Mouse (Mus musculus): ENCODE results near the gene Rtn1. TPM values are rescaled to one million over a fixed set of nuclear protein-coding genes. Genes with fewer than 3 reads are reported as not detected.

Rtn1 gene
- polyA plus RNA-seq, 1 experiment, result 1,289 TPM

GRCm38 (mm10) chr12:72229451-72230196 is 179.2 kb downstream of the Rtn1 start:
- Histone ChIP-seq H3K4me1 (ENCODE audit: control insufficient read depth, insufficient read depth, low read length) (peaks cover 20% of the 10 kb centered on the region), H3K27ac (ENCODE audit: insufficient read depth, low read length) (0 out of 2 replicates have a peak overlapping the region, but pooled peaks have one; percentile 23), H3K4me3 (ENCODE audit: insufficient read depth, low read length) (no peak overlapping the region)
- no peak for TF ChIP-seq POLR2A (IDR thresholded peaks at IDR 0.05; ENCODE audit: extremely low read depth, insufficient read depth, low read length)

- Histone ChIP-seq H3K4me1 (ENCODE audit: control insufficient read depth, insufficient read depth, low read length) (peaks cover 20% of the 10 kb centered on the region), H3K27ac (ENCODE audit: insufficient read depth, low read length) (no peak overlapping the region), H3K4me3 (ENCODE audit: insufficient read depth, low read length) (no peak overlapping the region)
- TF ChIP-seq CTCF (IDR thresholded peaks at IDR 0.05; ENCODE audit: extremely low read depth, insufficient read depth, low read length), result no peak
- no peak for TF ChIP-seq POLR2A (IDR thresholded peaks at IDR 0.05; ENCODE audit: extremely low read depth, insufficient read depth, low read length)
Observed at GRCm38 (mm10) chr12:72227731-72228130, 181.1 kb downstream of the Rtn1 start.

- TF ChIP-seq CTCF (IDR thresholded peaks at IDR 0.05; ENCODE audit: extremely low read depth, insufficient read depth, low read length), result no peak
- no peak for TF ChIP-seq POLR2A (IDR thresholded peaks at IDR 0.05; ENCODE audit: extremely low read depth, insufficient read depth, low read length)
- no peak overlapping the region for H3K27ac ChIP-seq (ENCODE audit: insufficient read depth, low read length)
- no peak overlapping the region for H3K4me3 ChIP-seq (ENCODE audit: insufficient read depth, low read length)
- peaks cover 20% of the 10 kb centered on the region for H3K4me1 ChIP-seq (ENCODE audit: control insufficient read depth, insufficient read depth, low read length)
Observed at GRCm38 (mm10) chr12:72225371-72225770, 183.5 kb downstream of the Rtn1 start.

DNA sequence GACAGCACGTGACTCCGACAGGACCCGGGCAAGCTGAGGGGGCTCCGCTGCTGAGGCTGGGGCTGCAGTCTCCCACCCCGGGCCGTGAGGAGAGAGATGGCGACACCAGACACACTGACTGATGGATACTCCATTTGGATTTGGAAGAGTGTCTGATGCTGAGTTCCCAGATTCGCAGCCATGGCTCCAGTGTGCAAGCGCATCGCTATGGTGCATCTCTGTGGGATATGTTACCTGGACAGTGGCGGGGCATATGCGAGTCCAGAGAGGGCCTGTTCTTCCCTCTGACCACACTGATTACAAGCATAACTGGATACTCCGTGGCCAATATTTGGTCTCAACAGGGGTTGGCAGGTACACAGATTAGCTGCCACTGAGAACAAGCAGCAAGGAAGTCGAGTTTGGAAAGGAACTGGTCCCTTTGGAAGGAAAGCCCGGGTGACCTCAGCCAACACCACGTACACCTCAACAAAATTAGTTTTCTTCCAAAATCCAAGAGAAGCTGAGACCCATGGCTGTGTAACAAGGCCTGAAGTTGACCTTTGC is 185.2 kb downstream of the Rtn1 start:
- TF ChIP-seq CTCF (IDR thresholded peaks at IDR 0.05; ENCODE audit: extremely low read depth, insufficient read depth, low read length), result no peak
- no peak for TF ChIP-seq POLR2A (IDR thresholded peaks at IDR 0.05; ENCODE audit: extremely low read depth, insufficient read depth, low read length)
- Histone ChIP-seq H3K4me3 (ENCODE audit: insufficient read depth, low read length) (no peak overlapping the region), H3K27ac (ENCODE audit: insufficient read depth, low read length) (no peak overlapping the region), H3K4me1 (ENCODE audit: control insufficient read depth, insufficient read depth, low read length) (peaks cover 14% of the 10 kb centered on the region)

GRCm38 (mm10) chr12:72213554-72213953 is 195.3 kb downstream of the Rtn1 start:
- H3K27ac ChIP-seq (ENCODE audit: insufficient read depth, low read length), result no peak overlapping the region
- H3K4me1 ChIP-seq (ENCODE audit: control insufficient read depth, insufficient read depth, low read length), result peaks cover 3% of the 10 kb centered on the region; the same call in 1 of the 2 replicates
- no peak for TF ChIP-seq CTCF (IDR thresholded peaks at IDR 0.05; ENCODE audit: extremely low read depth, insufficient read depth, low read length)
- no peak for TF ChIP-seq POLR2A (IDR thresholded peaks at IDR 0.05; ENCODE audit: extremely low read depth, insufficient read depth, low read length)
- no peak overlapping the region for H3K4me3 ChIP-seq (ENCODE audit: insufficient read depth, low read length)

DNA sequence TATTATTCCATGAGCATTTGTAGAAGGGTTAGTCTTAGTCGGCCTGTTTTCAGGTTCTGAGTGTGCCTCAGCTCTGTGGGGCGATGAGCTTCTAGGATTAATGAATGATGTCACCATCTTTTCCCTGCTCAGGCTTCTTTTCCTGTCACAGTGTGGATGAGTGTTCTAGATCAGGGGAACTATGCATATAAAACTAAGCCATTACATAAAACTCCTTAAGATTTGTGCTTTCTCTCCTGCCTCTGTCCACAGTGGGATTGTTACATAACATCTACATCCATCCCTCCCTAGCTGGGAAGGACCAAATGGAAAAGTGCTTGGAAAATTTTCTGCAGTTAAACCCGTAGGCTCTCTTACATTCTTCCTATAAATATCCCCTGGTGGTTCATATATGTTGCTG is 208.0 kb downstream of the Rtn1 start:
- TF ChIP-seq CTCF (IDR thresholded peaks at IDR 0.05; ENCODE audit: extremely low read depth, insufficient read depth, low read length) (no peak), POLR2A (IDR thresholded peaks at IDR 0.05; ENCODE audit: extremely low read depth, insufficient read depth, low read length) (no peak)
- Histone ChIP-seq H3K27ac (ENCODE audit: insufficient read depth, low read length) (peak overlapping the region; percentile 81), H3K4me1 (ENCODE audit: control insufficient read depth, insufficient read depth, low read length) (peaks cover 2% of the 10 kb centered on the region; the same call in 1 of the 2 replicates), H3K4me3 (ENCODE audit: insufficient read depth, low read length) (no peak overlapping the region)

DNA sequence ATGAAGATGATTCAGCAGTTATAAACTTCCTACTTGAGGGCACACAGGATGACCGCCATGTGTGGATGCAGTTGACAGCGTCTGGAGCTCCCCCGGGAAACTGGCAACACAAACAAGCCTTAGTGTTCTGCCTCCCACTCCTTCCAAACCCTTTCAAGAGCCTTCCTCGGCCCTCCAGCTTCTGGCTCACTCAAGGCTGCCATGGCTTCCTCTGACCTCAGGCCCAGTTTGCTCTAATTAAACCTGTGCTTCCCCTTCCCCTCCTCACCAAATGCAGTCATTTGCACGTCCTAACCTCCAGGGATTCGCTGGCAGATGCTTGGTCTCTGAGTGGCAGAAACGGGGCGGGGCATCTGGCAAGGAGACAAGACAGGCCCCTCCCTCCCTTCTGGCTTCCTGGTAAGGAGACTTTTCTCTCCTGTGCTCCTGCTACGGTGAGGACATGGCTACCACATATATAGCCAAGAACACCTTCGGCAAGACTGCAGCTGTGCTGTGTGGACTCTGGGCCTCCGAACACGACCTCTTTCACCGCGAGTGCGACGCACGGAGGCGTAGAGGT is 210.8 kb downstream of the Rtn1 start:
- Histone ChIP-seq H3K4me3 (ENCODE audit: insufficient read depth, low read length) (no peak overlapping the region), H3K4me1 (ENCODE audit: control insufficient read depth, insufficient read depth, low read length) (peaks cover 2% of the 10 kb centered on the region; the same call in 1 of the 2 replicates), H3K27ac (ENCODE audit: insufficient read depth, low read length) (no peak overlapping the region)
- no peak for TF ChIP-seq CTCF (IDR thresholded peaks at IDR 0.05; ENCODE audit: extremely low read depth, insufficient read depth, low read length)
- no peak for TF ChIP-seq POLR2A (IDR thresholded peaks at IDR 0.05; ENCODE audit: extremely low read depth, insufficient read depth, low read length)

GRCm38 (mm10) chr12:72197434-72197833 is 211.4 kb downstream of the Rtn1 start:
- no peak overlapping the region for H3K27ac ChIP-seq (ENCODE audit: insufficient read depth, low read length)
- TF ChIP-seq POLR2A (IDR thresholded peaks at IDR 0.05; ENCODE audit: extremely low read depth, insufficient read depth, low read length) (no peak), CTCF (IDR thresholded peaks at IDR 0.05; ENCODE audit: extremely low read depth, insufficient read depth, low read length) (no peak)
- H3K4me1 ChIP-seq (ENCODE audit: control insufficient read depth, insufficient read depth, low read length), result peaks cover 2% of the 10 kb centered on the region; the same call in 1 of the 2 replicates
- H3K4me3 ChIP-seq (ENCODE audit: insufficient read depth, low read length), result no peak overlapping the region

- Histone ChIP-seq H3K4me3 (ENCODE audit: insufficient read depth, low read length) (no peak within 1 kb of the TSS), H3K27ac (ENCODE audit: insufficient read depth, low read length) (no peak within 1 kb of the TSS), H3K4me1 (ENCODE audit: control insufficient read depth, insufficient read depth, low read length) (no peaks in the 10 kb centered on the region)
- no peak for TF ChIP-seq CTCF (IDR thresholded peaks at IDR 0.05; ENCODE audit: extremely low read depth, insufficient read depth, low read length)
- no peak for TF ChIP-seq POLR2A (IDR thresholded peaks at IDR 0.05; ENCODE audit: extremely low read depth, insufficient read depth, low read length)
Observed at GRCm38 (mm10) chr12:72184929-72185328, 223.9 kb downstream of the Rtn1 start, which contains the start of gene Ccdc175. Gene Ccdc175 (minus strand): TSS chr12:72185029.

GRCm38 (mm10) chr12:72179561-72179960 is 229.3 kb downstream of the Rtn1 start:
- Histone ChIP-seq H3K27ac (ENCODE audit: insufficient read depth, low read length) (no peak overlapping the region), H3K4me1 (ENCODE audit: control insufficient read depth, insufficient read depth, low read length) (no peaks in the 10 kb centered on the region; the same call in 1 of the 2 replicates), H3K4me3 (ENCODE audit: insufficient read depth, low read length) (no peak overlapping the region)
- no peak for TF ChIP-seq CTCF (IDR thresholded peaks at IDR 0.05; ENCODE audit: extremely low read depth, insufficient read depth, low read length)
- no peak for TF ChIP-seq POLR2A (IDR thresholded peaks at IDR 0.05; ENCODE audit: extremely low read depth, insufficient read depth, low read length)
